Mouse (Mus musculus) hindbrain, embryonic 10.5 days (tissue): ENCODE data around the gene Dab1. TPM values are rescaled to one million over a fixed set of nuclear protein-coding genes. Genes with fewer than 3 reads are reported as not detected.

ENCODE experiments used
- DNase-seq: peaks from one replicate; pipeline ENCODE4 v3.0.0-alpha.2; 2017; ENCODE audit warnings: low spot score
- H3K27ac ChIP-seq: fragments of 300-500 bp; sonication (generic); 2 replicates; pipeline ENCODE4 v1.5.1; 2016; ENCODE audit warnings: mild to moderate bottlenecking, moderate library complexity
- H3K27me3 ChIP-seq: fragments of 300-500 bp; sonication (generic); 2 replicates; pipeline ENCODE4 v1.6.1; 2016; ENCODE audit warnings: mild to moderate bottlenecking; ENCODE audit not compliant: poor library complexity, insufficient read depth, severe bottlenecking
- H3K36me3 ChIP-seq: fragments of 300-500 bp; sonication (generic); 2 replicates; pipeline ENCODE4 v1.6.1; 2016; ENCODE audit warnings: mild to moderate bottlenecking, moderate library complexity
- H3K4me1 ChIP-seq: fragments of 300-500 bp; sonication (generic); replicated peaks from 2 replicates; pipeline ENCODE4 v1.6.1; 2016; ENCODE audit warnings: mild to moderate bottlenecking
- H3K4me3 ChIP-seq: fragments of 300-500 bp; sonication (generic); 2 replicates; pipeline ENCODE4 v1.5.1; 2016; ENCODE audit warnings: mild to moderate bottlenecking, moderate library complexity
- H3K9me3 ChIP-seq: fragments of 300-500 bp; sonication (generic); 2 replicates; pipeline ENCODE4 v1.6.1; 2016; ENCODE audit warnings: mild to moderate bottlenecking, moderate library complexity
- WGBS: fragments of 180-500 bp; shearing (Covaris S2); methylation state at CpG from one replicate; pipeline ENCODE4 v1.1.7; 2016; 5-methylcytosine and 5-hydroxymethylcytosine counted together
- polyA plus RNA-seq: library from polyadenylated mRNA; unstranded; fragments of >200 nt; fragmentation: Nextera tagmentation; extraction: Ambion mirVana; gene quantifications from 2 replicates; pipeline ENCODE4 v1.2.1, GENCODE M21; 2016

Gene Dab1
- polyA plus RNA-seq, 1 experiment from 2014 or later, result 27.3 TPM

DNA sequence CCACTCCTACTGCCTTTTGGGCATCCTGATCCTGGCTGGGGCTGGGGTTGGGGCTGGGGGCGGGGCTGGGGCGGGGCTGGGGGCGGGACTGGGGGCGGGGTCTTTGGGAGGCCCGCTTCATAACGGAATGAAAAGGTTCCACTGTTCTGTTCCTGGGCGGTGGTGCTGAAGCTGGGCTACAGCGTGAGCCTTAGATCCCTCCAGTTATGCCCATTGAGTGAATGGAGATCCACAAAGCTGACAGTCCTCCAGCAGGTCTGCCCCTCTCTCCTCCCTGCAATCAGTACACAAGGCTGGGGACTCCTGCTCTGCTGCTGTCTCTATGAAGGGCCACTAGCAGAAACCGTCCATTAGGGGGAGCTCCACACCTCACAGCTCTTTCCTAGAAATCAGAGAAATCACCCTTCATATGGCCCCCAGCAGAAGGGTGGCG lies 895.4 kb downstream of the Dab1 start:
- H3K27ac ChIP-seq, result peak overlapping the region; percentile 50; the same call in 1 of the 2 replicates
- H3K36me3 ChIP-seq, result no peaks in the 10 kb centered on the region
- WGBS, result 4% methylated on average over 10 of the region's 10 CpGs
- H3K27me3 ChIP-seq, result peaks cover 3% of the 10 kb centered on the region; the same call in 1 of the 2 replicates
- no peaks in the 10 kb centered on the region for H3K9me3 ChIP-seq
- peak; percentile 63 for DNase-seq
- H3K4me3 ChIP-seq, result peak overlapping the region; percentile 46
- H3K4me1 ChIP-seq, result peaks cover 9% of the 10 kb centered on the region

DNA sequence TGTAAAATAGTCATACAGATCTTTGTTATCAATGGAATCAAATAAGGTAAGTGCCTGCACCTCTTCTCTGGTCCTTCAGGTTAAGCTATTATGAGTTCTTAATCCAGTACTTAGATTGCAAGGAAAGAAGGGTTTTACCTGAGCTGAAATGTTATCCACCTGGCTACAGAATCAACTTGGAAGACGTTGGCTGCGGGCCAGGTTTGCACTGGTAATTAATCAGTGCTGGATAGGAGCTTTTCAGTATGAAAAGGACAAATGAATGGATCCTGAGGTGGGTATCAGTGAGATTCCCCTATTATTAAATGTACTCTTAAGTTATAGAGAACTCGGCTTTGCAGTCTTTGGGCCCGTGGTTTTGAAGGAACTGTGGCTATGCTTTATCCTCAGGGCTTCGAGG lies 896.5 kb downstream of the Dab1 start:
- no peak overlapping the region for H3K4me3 ChIP-seq
- H3K27me3 ChIP-seq, result no peaks in the 10 kb centered on the region
- DNase-seq, result no peak
- no peaks in the 10 kb centered on the region for H3K36me3 ChIP-seq
- 70% methylated on average over 5 of the region's 5 CpGs for whole genome bisulfite sequencing
- H3K4me1 ChIP-seq, result peaks cover 6% of the 10 kb centered on the region
- H3K27ac ChIP-seq, result no peak overlapping the region
- no peaks in the 10 kb centered on the region for H3K9me3 ChIP-seq

DNA sequence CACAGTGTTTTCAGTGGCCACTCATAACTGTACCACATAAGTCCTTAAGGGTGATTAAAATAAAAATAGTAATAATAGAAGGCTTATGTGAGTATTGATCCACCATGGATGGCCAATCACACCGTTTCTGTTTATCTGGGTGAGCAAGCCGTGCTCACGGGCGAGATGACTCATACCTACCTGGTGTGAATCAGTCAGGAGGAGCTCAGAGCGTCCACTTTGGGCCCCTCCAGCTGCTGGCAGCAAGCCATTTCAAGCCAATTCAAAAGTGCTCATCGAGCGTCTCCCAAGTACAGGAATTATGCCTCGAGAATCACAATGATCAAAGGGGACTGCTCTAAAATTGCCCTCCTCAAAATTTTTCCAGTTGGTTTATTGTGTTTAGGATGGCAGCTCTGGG lies 903.2 kb downstream of the Dab1 start:
- no peaks in the 10 kb centered on the region for H3K36me3 ChIP-seq
- no peak for DNase-seq
- no peak overlapping the region for H3K4me3 ChIP-seq
- 80% methylated on average over 8 of the region's 8 CpGs for WGBS
- no peak overlapping the region for H3K27ac ChIP-seq
- H3K27me3 ChIP-seq, result no peaks in the 10 kb centered on the region
- H3K4me1 ChIP-seq, result 0 out of 2 replicates have a peak, but pooled peaks cover 3% of the 10 kb centered on the region
- no peaks in the 10 kb centered on the region for H3K9me3 ChIP-seq

DNA sequence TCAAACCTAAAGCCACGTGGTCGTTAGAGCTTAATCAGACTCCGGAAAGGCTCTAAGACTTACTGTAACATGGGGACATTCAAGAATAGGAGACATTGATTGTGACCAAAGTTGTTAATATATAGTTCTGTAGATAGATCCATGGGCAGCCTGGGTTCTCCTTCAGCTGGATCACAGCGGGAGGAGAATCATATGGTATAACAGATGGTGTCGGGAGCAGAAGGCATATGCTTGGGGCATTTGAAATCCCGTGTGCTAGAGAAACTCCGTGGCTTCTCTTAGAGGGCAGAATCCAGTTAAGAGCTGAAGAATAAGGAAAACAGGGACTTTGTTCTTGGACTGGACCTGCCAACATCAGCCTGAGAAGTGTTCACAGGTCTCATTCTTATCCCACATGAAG lies 904.6 kb downstream of the Dab1 start:
- 0 out of 2 replicates have a peak, but pooled peaks cover 3% of the 10 kb centered on the region for H3K4me1 ChIP-seq
- H3K27me3 ChIP-seq, result no peaks in the 10 kb centered on the region
- WGBS, result 84% methylated on average over 7 of the region's 7 CpGs
- no peak overlapping the region for H3K4me3 ChIP-seq
- no peak for DNase-seq
- H3K9me3 ChIP-seq, result no peaks in the 10 kb centered on the region
- H3K27ac ChIP-seq, result no peak overlapping the region
- no peaks in the 10 kb centered on the region for H3K36me3 ChIP-seq

DNA sequence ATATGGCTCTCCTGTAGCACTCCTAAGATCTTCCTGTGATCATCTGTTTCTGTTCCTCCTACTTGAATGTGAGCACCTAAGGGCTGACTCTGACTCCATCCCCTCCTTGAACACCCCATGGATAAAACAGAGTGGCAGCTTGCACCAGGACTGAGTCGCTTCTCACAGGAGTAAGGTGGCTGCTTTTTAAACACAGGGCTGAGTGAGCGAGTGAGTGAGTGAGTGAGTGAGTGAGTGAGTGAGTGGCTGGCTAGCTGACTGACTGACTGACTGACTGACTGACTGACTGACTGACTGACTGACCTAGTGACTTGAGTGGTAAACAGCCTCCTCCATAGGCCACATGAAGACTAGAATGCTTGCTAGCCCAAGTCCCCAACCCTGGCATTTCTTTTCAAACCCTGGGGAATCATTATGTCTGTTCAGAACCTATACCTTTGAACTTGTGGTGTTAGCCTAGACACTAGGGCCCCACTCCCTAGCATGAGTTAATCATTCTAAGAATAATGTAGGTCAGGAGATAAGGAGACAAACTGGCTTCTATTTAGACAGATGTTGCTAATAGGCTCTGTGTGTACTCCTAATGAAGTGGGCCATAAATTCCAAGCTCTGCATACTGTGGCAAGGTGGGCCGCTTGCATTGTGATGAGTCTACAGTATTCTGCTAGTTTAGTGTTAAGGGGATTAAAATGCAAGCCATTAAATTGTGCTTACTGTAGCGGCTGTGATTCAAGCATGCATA lies 910.9 kb downstream of the Dab1 start:
- no peaks in the 10 kb centered on the region for H3K9me3 ChIP-seq
- H3K36me3 ChIP-seq, result no peaks in the 10 kb centered on the region
- DNase-seq, result no peak
- H3K27me3 ChIP-seq, result no peaks in the 10 kb centered on the region
- H3K27ac ChIP-seq, result no peak overlapping the region
- no peak overlapping the region for H3K4me3 ChIP-seq
- WGBS, result 92% methylated on average over 4 of the region's 4 CpGs
- H3K4me1 ChIP-seq, result no peaks in the 10 kb centered on the region

DNA sequence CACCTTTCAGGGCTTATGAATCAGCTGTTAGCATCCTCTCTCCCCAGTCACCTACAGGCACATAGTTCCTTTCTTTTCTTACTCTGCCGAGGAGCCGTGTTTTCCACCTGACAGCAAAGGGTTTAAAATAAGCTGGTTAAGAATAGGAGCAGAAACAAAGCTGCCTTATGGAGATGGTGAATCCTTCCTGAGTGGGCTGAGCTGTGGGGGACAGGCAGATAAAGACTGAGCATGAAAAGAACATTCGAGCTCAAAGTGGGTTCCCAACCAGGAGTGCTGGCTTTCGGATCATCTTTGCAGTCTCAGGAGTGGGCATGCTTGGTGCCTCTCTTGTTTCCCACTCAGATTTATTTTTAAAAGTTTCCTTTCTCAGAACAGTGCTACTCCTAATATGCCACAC lies 913.7 kb downstream of the Dab1 start:
- Histone ChIP-seq H3K9me3 (no peaks in the 10 kb centered on the region), H3K4me1 (no peaks in the 10 kb centered on the region), H3K36me3 (no peaks in the 10 kb centered on the region), H3K27me3 (no peaks in the 10 kb centered on the region), H3K27ac (no peak overlapping the region), H3K4me3 (no peak overlapping the region)
- no peak for DNase-seq
- 93% methylated on average over 4 of the region's 4 CpGs for WGBS

DNA sequence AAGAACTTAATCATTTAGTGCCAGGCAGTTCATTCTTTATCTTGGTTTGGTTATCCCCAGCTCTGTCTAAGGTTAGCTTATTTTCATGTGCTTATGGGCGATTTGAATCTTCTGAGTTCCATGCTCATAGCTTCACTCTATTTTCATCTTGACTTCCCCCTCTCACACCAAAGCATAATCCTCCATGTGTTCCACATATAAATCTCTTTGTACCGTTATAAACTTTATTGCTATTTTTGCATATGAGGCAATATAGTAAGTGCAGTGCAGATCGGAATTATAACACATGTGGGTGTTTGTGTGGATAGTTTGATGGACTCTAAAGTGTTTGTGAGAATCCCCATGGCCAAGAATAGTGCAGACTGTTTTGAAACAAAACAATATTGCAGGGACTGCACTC lies 919.3 kb downstream of the Dab1 start:
- no peaks in the 10 kb centered on the region for H3K27me3 ChIP-seq
- H3K36me3 ChIP-seq, result no peaks in the 10 kb centered on the region
- no peak for DNase-seq
- 92% methylated on average over 3 of the region's 3 CpGs for WGBS
- H3K4me3 ChIP-seq, result no peak overlapping the region
- H3K4me1 ChIP-seq, result no peaks in the 10 kb centered on the region
- no peaks in the 10 kb centered on the region for H3K9me3 ChIP-seq
- no peak overlapping the region for H3K27ac ChIP-seq

DNA sequence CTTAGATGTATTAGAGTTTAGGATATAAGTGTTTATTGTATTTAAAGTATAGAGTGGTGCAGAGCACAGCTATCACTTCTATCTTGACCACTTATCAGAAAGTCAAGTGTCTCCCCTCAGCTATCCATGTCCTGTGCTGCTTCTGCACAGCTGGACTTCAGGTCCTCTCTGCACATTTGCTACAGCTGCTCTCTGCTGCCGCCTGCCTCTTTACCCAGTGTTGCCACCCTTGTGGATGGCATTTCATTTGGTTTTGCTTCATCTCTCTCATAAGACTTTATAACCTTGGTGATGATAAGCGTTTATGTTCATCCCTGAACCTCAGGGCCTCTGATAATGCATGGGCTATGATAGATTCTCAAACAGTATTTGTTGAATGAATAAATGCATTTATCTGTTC lies 919.9 kb downstream of the Dab1 start:
- no peaks in the 10 kb centered on the region for H3K27me3 ChIP-seq
- no peak for DNase-seq
- no peaks in the 10 kb centered on the region for H3K9me3 ChIP-seq
- no peaks in the 10 kb centered on the region for H3K36me3 ChIP-seq
- no peaks in the 10 kb centered on the region for H3K4me1 ChIP-seq
- H3K4me3 ChIP-seq, result no peak overlapping the region
- 74% methylated on average over 2 of the region's 2 CpGs for WGBS
- H3K27ac ChIP-seq, result no peak overlapping the region

DNA sequence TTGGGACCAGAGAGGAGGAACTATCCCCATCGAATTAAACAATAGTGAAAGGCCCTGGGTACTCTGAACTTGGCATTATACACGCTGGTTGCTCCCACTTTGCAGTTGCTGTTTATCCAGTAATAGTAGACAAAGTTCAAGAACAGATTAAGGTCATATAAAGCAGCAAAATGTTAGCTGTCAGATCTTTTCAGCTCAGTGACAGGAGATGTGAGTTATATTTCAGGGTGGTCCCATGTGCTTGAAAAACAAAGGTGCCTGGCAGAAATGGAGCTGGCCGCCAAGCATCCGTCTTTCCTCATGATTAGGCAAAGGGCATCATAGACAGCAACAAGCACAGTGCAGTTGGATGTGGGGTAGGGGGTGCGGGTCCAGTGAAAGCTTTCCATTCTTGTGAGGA lies 927.9 kb downstream of the Dab1 start:
- Histone ChIP-seq H3K27me3 (no peaks in the 10 kb centered on the region), H3K4me3 (no peak overlapping the region), H3K27ac (no peak overlapping the region), H3K4me1 (no peaks in the 10 kb centered on the region), H3K9me3 (no peaks in the 10 kb centered on the region), H3K36me3 (no peaks in the 10 kb centered on the region)
- DNase-seq, result no peak
- WGBS, result 77% methylated on average over 5 of the region's 5 CpGs

DNA sequence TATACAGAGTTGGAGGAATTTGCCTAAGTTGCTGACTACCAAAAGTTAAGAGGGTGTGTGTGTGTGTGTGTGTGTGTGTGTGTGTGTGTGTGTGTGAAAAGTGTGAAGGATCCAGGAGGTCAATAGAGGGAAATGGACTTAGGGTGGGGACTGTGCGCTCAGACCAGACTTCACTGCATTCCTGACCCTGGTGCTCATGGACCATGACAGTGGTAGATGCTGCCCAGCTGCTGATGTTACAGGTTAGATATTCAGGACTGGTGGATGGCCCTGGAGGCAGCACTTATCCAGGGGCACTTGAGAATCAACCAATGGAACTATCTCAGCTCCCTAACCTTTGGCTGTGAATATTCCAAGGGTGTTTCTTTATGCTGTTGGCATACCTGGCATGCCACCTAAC lies 929.1 kb downstream of the Dab1 start:
- H3K4me1 ChIP-seq, result no peaks in the 10 kb centered on the region
- 93% methylated on average over 1 of the region's 1 CpGs for WGBS
- no peak for DNase-seq
- H3K4me3 ChIP-seq, result no peak overlapping the region
- no peaks in the 10 kb centered on the region for H3K9me3 ChIP-seq
- no peak overlapping the region for H3K27ac ChIP-seq
- H3K36me3 ChIP-seq, result no peaks in the 10 kb centered on the region
- no peaks in the 10 kb centered on the region for H3K27me3 ChIP-seq

DNA sequence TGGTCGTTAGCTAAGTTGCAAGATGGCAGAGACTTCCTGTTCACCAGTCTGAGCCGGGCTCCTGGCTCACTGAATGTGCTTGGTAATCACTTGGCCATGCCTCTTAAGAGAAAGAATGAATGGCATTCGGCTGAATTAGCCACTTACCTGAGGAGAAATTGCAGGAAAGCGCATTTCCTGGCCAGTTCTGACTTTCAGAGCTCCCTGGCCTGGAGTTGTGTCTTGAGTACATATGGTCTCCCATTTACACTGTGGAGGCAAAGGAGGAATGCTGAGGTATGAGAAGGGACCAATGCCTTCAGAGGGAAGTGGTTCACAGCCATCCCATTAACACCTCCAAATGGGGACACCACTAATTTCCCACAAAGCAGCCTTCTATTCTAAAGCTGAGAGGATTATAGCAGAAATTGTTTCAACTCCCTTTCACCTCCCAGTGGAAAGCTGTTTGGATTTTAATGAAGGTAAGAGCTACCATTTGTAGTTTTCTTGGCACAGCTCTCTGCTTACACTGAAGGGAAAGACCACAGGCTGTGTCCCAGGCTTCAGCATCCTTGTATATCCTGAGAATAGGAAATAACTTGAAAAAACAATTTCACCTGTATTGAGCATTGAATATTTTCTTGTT lies 931.5 kb downstream of the Dab1 start:
- 75% methylated on average over 4 of the region's 4 CpGs for WGBS
- no peak overlapping the region for H3K27ac ChIP-seq
- H3K27me3 ChIP-seq, result no peaks in the 10 kb centered on the region
- H3K4me1 ChIP-seq, result peaks cover 23% of the 10 kb centered on the region
- no peaks in the 10 kb centered on the region for H3K9me3 ChIP-seq
- no peak overlapping the region for H3K4me3 ChIP-seq
- no peak for DNase-seq
- no peaks in the 10 kb centered on the region for H3K36me3 ChIP-seq

DNA sequence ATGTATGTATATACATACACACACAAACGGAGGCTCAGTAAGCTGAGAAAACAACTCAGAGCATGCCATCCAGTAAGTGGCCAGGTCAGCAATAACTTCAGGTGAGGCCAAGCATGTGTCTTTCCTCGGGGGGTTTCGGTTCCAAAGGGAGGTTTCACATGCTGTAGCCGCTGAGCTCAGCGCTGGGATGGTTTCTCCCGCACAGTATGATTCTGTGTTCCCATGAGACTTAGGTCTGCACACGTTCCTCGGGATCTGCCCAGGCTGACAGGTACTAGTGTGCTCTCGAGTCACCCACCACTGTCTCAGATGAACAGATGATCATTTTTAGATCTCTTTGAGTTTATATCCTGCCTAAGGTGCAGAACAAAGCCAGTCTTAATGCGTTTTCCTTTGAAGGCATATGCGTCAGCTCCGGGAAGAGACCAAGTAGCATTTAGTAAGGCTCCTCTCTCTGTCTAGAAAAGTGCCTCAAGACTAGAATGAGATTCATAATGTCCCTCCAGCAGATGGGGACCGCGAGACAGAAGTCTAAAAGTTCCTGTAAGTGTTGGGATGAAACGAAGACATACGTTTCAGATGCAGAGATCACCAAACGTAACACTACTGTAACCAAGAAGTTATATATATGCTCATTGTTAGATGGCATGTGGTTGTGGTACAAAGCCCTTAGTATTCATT lies 932.4 kb downstream of the Dab1 start:
- Histone ChIP-seq H3K27ac (no peak overlapping the region), H3K4me3 (no peak overlapping the region), H3K4me1 (peaks cover 31% of the 10 kb centered on the region), H3K36me3 (no peaks in the 10 kb centered on the region), H3K9me3 (no peaks in the 10 kb centered on the region), H3K27me3 (no peaks in the 10 kb centered on the region)
- DNase-seq, result no peak
- 91% methylated on average over 17 of the region's 17 CpGs for WGBS

DNA sequence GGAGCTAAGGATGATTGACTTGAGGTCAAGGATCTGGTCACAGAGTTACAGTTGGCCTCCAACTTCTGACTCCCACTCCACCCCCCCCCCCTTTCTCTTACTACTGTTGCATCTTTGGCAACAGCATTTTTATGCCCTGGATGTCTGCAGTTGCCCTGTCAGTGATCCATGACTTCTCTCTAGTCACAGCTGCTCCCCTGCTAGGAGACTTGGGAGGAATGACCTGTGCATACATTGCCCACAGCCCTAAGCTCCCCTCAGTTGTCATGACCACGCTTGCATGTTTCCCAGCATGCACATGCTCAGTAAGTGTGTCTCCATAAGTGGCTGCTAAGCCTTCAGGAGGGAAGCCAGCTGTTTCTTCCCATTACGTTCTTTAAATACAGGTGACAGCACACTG lies 936.2 kb downstream of the Dab1 start:
- Histone ChIP-seq H3K27me3 (0 out of 2 replicates have a peak, but pooled peaks cover 4% of the 10 kb centered on the region), H3K27ac (0 out of 2 replicates have a peak overlapping the region, but pooled peaks have one; percentile 45), H3K36me3 (no peaks in the 10 kb centered on the region), H3K4me1 (peaks cover 40% of the 10 kb centered on the region), H3K9me3 (no peaks in the 10 kb centered on the region), H3K4me3 (no peak overlapping the region)
- peak; percentile 50 for DNase-seq
- WGBS, result 57% methylated on average over 2 of the region's 2 CpGs
